Mouse (Mus musculus): ENCODE measurements around the gene Adipoq. TPM values are rescaled to one million over a fixed set of nuclear protein-coding genes. Genes with fewer than 3 reads are reported as not detected.
"Not testable (repeated sequence)": the region's sequence is repeated elsewhere in the genome, so short reads cannot be mapped to it uniquely, and the experiment has no call there.

Adipoq gene
- 33.4 and 78.4 TPM in 2 replicates for polyA plus RNA-seq (2012; rRNA removed)

DNA sequence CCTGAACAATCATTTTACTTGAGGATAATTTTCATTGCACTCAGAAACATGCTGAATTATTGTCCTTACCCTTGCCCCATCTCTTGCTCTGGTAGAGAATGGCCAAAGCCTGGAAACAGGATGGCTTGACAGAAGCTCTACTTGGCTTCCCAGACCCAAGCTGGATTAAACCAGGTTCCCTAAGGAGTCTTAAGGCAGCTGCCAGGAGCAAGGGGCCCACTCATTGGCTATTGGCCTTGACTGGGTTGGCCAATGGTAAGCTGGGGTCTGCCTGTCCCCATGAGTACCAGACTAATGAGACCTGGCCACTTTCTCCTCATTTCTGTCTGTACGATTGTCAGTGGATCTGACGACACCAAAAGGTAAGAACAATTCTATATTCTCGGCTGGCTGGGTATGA is at the start of gene Adipoq:
Gene Adipoq (plus strand): TSS at position 257 of the 400 bp plus-strand sequence.
- DNase-seq (ENCODE audit: low spot score): no peak

DNA sequence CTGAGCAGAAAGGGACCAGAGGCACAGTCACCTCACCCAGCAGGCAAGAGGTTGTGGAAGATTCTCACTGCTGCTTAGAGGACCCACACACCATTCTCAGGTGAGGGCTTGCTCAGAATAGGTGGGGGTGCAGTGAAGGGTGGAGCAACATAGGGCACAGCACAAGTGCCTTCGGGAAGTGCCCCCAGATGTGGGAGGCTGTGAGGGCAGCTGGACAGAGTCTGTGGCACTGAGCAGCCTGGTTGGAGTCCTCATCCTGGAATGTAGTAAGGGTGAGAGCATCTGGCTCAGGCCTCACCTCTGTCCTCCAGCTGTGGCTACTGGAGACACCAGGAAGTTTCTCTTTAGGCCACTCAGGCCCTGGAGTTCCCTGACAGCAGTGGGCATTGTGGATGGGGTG is 49.5 kb upstream of the Adipoq start:
- not testable (repeated sequence) for DNase-seq (ENCODE audit: low spot score)

DNA sequence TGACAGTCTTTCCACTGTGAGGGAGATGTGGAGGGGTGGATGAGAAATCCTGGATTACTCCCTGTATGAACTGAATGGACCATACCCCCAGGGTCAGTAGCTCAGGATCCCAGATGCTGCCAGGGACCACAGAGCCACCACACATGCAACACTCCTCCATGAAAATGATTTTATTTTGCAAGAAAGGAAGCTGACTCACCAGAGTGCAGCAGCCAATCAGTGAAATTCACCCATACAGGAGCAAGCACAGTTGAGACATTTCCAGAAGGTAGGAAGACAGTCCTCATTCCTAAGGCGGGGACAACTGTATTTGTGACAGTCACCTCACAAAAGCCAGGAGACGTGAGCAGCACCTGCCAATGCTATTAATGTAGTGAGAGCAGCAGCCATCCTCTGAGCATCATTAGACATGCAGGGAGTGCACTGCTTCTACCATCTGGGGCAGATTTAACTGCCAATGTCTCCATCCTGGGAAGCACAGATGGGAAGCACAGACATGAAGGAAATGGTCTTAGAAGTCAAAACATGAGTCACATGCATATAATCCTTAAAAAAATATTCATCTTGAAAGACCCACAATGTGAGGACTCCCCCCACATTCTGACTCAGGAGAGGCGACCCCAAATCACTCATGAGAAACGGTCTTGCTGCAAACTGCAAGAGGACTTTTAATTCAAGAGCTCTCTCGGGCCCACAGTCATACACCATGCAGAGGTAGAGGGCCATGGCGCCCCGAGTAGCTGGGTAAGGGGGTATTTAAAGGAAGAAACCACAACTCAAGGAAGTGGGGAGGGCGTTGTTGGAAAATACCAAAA is 48.8 kb upstream of the Adipoq start:
- DNase-seq (ENCODE audit: low spot score): not testable (repeated sequence)

DNA sequence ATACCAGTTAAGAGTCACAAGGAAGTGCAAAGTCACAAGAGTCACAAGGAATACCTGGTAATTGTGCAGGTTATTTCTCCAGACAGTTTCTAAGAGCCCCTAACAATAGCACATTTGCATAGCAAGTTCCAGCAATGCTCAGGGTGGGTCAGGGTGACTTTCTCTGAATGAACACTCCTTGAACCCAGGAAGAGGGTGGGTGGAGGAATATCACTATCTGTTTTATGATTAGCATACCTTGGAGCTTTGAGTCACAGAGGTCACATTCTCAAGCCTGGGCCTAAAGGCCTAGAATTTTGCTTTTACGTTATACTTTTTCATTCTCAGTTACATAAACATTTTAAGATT is 48.3 kb upstream of the Adipoq start:
- DNase-seq (ENCODE audit: low spot score): not testable (repeated sequence)

DNA sequence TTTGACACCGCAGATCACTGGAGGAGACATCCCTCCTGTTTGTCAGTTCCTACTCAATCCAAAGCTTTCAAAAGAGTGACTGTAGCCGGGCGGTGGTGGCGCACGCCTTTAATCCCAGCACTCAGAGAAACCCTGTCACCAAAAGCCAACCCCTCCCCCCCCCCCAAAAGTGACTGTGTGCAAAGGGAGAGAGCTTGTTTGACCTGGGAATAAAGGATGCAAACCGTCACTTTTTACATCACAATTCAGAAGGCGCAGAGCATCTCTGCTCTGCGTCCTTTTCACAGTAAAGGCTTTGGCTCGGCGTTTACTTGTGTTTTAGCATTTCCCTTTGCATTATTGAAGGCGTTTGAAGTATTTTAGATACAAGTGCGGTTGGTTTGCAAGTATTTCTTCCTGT is 46.7 kb upstream of the Adipoq start:
- no peak for DNase-seq (ENCODE audit: low spot score)

DNA sequence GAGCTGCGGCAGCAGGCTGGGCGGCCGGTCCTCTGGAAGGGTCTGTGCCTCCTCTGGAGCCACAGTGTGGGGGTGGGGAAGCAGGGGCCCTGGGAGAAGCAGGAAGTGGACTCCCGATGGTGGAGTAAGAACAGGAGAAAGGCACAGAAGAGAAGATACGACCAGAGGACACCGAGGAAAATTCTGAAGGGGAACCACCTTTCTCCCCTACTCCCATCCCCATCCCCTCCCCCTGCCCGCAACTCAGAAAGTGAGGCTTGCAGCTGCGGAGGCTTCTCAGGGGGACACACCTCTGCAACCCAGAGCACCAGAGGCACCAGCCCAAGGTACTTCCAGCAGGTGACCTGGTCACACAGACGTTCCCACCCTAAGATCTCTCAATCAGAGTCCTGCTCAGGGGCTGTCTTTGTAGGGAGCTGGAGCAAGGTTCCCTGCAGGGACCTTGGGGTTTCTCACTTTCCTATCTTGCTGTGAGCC is 46.2 kb upstream of the Adipoq start:
- no peak for DNase-seq (ENCODE audit: low spot score)

DNA sequence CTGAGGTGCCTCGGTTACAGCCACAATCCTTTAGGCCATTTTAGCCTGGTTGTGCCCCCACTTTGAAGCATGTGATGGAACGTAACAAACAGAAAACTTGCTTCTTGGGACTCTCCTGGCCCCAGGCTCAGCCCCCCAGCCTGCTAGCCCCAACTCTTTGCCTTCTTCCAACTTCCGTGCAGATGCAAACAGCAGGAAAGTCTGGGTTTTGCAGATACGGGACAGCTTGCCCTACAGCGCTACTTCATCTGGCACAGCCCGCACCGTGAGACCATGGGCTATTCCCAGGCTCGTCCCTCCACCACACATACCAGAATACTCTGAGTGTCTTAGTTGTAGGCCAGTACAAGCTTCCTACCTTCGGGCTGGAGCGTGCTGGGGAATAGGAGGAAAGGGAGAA is 45.7 kb upstream of the Adipoq start:
- DNase-seq (ENCODE audit: low spot score): no peak

DNA sequence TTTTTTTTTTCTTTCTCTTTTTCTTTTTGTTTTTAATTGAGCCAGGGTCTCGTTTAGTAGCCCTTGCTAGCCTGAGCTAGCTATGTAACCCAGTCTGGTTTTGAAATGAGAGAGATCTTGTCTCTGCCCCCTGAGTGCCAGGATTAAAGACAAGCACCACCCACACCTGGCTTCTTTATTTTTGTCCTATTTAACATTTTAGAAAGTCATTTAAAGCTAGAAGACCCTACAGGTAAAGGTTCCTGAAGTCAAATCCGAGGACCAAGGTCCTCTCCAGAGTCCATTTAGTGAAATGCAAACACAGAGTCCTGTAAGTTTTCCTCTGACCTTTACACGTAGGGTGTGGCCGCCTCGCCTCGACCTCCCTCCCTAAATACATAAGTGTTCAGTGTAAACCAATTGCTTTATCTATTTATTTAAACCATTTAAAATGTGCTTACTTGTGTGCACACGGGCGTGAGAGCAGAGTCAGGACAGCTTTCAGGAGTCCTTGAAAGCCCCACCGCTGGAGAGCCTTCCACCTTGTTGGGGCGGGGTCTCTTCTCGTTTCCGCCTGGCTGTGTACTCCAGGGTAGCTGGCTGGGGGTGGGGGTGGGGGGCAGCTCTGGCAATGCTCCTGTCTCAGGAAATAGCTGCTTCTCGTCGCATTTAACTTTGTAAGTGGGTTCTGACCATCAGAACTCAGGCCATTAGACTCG is 43.8 kb upstream of the Adipoq start:
- DNase-seq (ENCODE audit: low spot score): no peak

DNA sequence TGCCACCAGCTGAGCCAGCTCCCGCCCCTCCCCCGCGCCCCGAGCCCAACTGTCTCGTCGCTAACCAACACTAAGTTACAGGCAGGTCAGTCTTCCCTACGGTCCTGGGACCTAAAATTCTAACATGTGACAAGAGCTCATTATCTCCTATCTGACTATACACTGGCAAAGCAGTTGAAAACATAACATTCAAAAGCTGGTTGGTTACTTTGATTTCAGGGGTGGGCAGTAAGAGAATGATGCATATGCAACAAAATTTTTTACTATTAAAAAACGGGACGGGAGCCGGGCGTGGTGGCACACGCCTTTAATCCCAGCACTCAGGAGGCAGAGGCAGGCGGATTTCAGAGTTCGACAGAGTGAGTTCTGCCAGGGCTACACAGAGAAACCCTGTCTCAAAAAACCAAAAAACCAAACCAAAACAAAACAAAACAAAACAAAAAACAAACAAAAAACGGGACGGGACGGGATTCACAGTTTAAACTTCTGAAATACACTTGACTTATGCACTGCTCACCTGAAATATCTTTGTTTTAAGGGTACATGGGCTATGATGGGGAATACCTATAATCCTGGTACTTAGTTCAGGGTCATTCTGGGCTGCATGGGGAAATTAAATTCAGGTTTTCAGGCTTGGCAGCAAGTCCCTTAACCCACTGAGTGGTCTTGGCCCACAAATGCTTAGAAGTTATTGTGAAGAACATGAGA is 43.1 kb upstream of the Adipoq start:
- DNase-seq (ENCODE audit: low spot score): no peak

DNA sequence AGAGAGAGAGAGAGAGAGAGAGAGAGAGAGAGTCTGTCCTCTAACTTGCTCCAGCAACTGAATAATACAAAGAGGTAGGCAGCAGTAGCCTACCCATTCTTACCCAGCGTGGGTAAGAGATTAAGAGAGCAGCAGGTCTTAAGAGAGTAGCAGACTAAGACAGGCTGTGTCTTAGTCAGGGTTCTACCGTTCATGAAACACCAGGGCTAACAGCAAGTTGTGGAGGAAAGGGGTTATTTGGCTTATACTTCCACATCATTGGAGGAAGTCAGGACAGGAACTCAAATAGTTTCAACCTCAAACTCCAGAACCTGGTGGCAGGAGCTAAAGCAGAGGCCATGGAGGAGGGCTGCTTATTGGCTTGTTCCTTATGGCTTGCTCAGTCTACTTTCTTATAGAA is 42.5 kb upstream of the Adipoq start:
- DNase-seq (ENCODE audit: low spot score): no peak

DNA sequence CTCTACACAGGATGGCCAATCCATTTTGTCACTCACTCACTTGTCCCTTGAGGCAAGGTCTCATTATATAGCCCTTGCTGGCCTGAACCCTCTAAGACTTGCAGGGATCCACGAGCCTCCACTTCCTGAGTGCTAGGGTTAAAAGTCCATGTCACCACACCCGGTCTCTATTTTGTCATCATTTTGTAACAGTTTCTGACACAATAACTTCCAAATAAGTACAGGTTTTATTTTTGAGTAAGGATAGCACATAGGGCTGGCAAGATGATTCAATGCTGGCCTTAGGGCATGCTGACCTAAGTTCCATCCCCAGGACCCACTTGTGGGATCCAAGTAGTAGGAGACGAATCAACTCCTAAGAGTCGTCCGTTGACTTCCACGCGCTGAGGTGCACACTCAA is 40.2 kb upstream of the Adipoq start:
- no peak for DNase-seq (ENCODE audit: low spot score)

DNA sequence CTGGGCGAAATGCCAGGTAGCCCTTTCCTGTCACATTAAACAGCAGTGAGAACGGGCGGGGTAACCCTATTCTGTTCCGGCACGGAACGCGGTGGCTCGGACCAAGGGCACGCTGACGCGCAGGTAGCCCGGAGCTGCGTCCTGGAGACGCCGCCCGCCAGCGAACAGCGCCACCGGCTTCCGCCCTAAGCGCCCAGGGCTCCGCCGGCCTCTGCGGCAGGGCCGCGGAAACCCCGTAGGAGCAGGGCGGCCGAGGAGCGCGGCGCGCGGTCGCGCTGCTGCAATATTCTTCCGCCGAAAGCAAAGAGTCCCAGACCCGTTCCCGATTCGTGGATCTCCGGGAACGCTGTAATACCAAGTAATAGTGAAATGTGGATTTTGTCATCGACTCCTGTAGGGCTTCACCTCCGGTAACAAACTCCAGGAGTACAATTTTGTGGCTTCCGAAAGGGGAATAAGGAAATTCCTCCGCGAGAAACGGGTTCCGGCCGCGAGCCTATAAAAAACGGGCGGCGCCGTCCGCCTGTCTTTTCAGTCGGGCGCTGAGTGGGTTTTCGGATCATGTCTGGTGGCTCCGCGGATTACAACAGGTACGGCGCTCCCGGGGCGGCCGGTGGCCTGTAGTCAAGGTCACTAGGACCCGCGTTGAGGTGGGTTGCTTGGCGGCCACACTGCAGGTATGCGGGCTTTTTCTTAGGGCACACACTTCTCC is 38.9 kb upstream of the Adipoq start, which contains the start of gene Eif4a2:
Gene Eif4a2 (plus strand): TSS at position 214 of the 712 bp plus-strand sequence.
- peak; percentile 95 for DNase-seq (ENCODE audit: low spot score)

DNA sequence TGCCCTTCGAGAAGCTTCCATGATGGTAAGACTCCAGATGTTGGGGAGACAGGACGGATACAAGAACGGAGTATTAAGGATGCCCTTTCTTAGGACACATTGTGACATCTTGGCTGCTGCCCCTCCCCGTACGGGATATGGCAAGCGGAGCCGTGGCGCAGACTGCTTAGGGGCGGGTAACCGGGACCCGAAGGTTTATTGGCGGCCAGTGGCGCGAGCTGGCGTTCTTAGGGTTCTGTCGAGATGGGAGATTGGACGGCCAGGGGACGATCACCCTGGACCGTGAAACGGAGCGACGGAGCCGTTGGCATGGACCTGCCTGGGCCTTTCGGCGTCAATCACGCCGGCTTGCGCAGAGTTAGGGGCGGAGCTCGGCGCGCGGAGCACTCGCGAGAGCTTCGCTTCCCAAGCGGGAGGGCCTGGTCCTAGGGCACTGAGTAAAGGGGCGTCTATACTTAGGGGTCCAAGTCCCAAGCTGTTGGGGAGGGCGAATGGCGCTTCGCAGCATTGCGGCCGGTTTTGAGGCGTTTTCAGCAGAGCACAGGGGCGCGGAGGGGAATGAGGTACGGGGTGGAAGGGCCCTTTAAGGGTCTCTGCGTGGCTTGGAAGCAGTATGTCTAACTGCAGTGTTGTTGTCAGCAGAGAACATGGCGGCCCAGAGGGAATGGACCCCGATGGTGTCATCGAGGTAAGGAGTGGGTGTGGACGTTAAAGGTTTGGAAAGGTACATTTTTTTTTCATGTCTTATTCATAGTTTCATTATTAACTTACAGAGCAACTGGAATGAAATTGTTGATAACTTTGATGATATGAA is 38.2 kb upstream of the Adipoq start:
- DNase-seq (ENCODE audit: low spot score): peak; percentile 74

DNA sequence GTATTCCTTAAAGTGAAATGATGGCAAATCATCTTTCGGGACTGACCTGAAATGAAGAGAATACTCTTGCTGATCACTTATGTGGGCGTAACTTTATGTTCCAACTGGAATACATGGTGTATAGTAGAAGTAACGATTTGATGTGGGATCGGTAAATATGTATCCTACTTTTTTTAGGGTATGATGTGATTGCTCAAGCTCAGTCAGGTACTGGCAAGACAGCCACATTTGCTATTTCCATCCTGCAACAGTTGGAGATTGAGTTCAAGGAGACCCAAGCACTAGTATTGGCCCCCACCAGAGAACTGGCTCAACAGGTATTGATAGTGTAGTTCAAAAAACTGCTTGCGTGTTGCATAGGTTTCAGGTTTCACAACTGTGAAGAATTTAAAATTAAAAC is 37.4 kb upstream of the Adipoq start:
- DNase-seq (ENCODE audit: low spot score): no peak

DNA sequence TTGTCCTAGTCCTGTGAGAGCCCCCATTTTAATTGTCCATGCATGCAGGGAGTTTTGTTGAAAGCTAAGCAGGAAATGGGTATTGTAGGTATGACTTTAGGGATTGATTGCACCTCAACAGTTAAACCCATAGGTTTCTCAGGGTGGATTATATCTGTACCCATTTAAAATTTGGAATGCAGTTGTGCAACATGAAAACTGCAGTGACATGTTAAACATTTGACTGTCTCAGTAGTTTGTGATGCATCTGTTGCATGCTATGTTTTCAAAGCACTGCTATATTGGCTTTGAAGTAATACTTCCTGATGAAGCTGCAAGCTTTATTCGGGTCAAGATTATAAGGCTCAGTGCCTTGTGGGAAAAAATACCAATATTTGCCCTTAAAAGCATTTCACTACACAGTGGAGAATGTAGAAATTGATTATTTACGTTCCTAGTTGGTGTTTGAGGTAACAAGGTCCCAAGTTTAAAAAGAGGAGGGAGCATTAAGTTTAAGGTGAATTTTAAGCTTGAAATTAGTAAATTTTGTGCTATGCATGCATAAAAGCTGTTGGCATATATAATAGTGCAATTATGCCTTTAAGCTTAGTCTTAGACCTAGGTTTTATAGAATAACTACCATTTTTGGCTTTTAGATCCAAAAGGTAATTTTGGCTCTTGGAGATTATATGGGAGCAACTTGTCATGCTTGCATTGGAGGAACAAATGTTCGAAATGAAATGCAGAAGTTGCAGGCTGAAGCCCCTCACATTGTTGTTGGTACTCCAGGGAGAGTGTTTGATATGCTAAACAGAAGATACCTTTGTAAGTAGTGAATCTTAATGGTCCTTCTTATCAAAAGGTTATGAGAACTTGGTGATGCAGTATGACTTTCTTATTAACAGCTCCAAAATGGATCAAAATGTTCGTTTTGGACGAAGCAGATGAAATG is 36.7 kb upstream of the Adipoq start:
- no peak for DNase-seq (ENCODE audit: low spot score)

DNA sequence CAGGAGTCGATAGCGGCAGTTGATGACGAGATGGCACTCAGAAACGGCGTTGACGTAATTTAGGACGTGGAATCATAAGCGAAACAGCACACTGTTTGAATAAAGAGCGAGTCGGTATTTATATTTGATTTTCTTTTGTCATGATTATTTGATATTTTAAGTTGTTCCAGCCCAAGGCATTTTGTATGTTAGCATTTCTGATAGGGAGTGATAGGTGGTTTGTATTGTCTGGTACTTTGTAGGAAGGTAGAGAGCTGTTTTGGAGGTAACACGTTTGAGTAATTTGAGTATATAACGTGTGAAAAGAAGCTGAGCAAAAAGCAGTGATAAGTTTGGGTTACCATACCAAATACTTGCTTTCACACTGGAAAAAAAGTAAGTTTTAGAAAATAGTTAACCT is 34.0 kb upstream of the Adipoq start:
- DNase-seq (ENCODE audit: low spot score): no peak

DNA sequence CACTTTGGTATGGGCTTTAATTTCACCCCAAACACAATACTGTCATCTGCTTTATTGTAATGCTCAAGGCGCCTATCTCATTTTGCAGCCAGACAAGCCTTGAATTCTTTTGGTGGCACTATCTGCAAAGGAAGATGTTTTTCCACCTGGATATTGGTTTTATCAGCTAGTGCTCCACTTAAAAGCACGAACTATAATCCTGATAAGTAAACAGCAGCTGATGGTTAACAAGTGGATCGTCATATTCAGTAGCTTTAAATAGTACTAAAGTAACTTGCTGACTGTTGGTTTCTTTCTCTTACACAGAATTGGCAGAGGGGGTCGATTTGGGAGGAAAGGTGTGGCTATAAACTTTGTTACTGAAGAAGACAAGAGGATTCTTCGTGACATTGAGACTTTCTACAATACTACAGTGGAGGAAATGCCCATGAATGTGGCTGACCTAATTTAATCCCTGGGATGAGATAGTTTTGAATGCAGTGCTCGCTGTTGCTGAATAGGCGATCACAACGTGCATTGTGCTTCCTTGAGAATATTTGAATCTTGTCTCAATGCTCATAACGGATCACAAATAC is 33.4 kb upstream of the Adipoq start:
- no peak for DNase-seq (ENCODE audit: low spot score)

DNA sequence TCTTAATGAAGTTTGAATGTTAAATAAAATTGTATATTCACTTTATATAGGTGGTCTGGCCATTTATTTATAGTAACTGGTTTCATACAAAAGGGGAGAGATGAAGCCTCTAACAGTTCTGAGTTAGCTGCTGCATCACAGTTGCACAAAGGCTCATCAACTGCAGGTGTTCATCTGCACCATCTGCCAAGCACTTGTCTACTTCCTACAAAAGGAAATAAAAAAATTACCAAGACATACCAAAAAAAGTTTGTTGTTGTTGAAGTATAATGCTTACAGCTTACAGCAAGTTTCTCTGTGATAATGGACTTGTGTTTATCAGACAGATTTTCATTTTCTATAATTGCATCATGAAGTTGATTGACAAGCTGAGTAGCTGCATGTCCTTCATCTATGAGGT is 32.4 kb upstream of the Adipoq start:
- no peak for DNase-seq (ENCODE audit: low spot score)

DNA sequence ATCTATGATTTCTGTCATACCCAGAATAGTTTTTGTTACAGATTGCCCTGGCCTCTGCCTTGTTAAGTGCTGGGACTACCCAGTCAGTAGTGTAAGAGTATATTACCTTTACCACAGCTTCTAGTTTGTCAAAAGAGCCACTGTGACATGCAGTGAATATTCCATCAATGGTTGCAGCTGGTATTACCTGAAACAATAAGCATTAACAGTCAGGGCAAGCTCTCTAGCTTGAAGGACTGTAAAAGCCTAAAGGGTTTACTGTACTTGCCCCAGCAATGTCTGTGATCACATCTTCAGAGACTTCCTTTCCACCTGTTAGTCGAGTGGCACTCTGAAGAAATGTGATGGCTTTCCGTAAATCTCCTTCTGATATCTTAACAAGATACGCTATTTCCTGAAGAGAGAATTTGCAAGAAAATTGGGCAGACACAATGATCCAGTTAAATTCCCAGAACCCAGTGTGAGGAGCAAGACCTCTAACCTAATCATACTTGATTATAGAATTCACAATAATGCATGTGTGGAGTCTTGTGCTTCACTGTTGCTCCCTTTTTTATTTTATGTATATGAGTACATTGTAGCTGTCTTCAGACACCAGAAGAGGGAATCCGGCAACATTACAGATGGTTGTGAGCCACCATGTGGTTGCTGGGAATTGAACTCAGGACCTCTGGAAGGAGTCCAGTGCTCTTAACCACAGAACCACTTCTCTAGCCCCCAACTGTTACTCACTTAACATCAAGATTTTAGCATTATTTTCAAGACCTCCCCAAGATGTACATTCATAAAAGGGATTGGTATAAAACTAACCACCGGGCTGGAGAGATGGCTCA is 31.8 kb upstream of the Adipoq start:
- DNase-seq (ENCODE audit: low spot score): no peak

Data from urinary bladder, adult 2 months (tissue).